Mouse (Mus musculus) intestine, embryonic 15.5 days (tissue): ENCODE data around the gene Galnt18. TPM values are rescaled to one million over a fixed set of nuclear protein-coding genes. Genes with fewer than 3 reads are reported as not detected.

Experiments
- ATAC-seq: fragments of 200-750 bp; cut with Nextera tagmentation; 2 replicates; pipeline ENCODE4 v1.8.0; 2017; ENCODE audit warnings: moderate TSS enrichment, moderate library complexity
- H3K27ac ChIP-seq: fragments of 300-500 bp; sonication (generic); 2 replicates; pipeline ENCODE4 v1.5.1; 2015; ENCODE audit warnings: mild to moderate bottlenecking, inconsistent platforms
- H3K27me3 ChIP-seq: fragments of 300-500 bp; sonication (generic); replicated peaks from 2 replicates; pipeline ENCODE4 v1.6.1; 2015; ENCODE audit warnings: inconsistent platforms
- H3K36me3 ChIP-seq: fragments of 300-500 bp; sonication (generic); 2 replicates; pipeline ENCODE4 v1.6.1; 2015; ENCODE audit warnings: inconsistent platforms
- H3K4me1 ChIP-seq: fragments of 300-500 bp; sonication (generic); replicated peaks from 2 replicates; pipeline ENCODE4 v1.6.1; 2015; ENCODE audit warnings: inconsistent platforms
- H3K4me2 ChIP-seq: fragments of 300-500 bp; sonication (generic); replicated peaks from 2 replicates; pipeline ENCODE4 v1.6.1; 2015; ENCODE audit warnings: mild to moderate bottlenecking, inconsistent platforms
- H3K4me3 ChIP-seq: fragments of 300-500 bp; sonication (generic); replicated peaks from 2 replicates; pipeline ENCODE4 v1.5.1; 2015; ENCODE audit warnings: inconsistent platforms
- H3K9ac ChIP-seq: fragments of 300-500 bp; sonication (generic); 2 replicates; pipeline ENCODE4 v1.6.1; 2015; ENCODE audit warnings: inconsistent platforms
- H3K9me3 ChIP-seq: fragments of 300-500 bp; sonication (generic); 2 replicates; pipeline ENCODE4 v1.6.1; 2016; ENCODE audit warnings: inconsistent platforms
- WGBS: fragments of 180-500 bp; shearing (Covaris S2); methylation state at CpG from one replicate; pipeline ENCODE4 v1.1.7; 2015; 5-methylcytosine and 5-hydroxymethylcytosine counted together
- polyA plus RNA-seq: library from polyadenylated mRNA; unstranded; fragments of >200 nt; fragmentation: Nextera tagmentation; extraction: Ambion mirVana; gene quantifications from 2 replicates; pipeline ENCODE4 v1.2.1, GENCODE M21; 2015

The Galnt18 gene
- polyA plus RNA-seq, 1 experiment from 2014 or later: 21.3 TPM

- Histone ChIP-seq H3K36me3 (no peaks in the 10 kb centered on the region), H3K9ac (no peak overlapping the region), H3K4me2 (no peak overlapping the region), H3K4me1 (no peaks in the 10 kb centered on the region), H3K27ac (no peak overlapping the region), H3K27me3 (no peaks in the 10 kb centered on the region), H3K9me3 (no peaks in the 10 kb centered on the region), H3K4me3 (no peak overlapping the region)
- WGBS: 37% methylated on average over 6 of the region's 6 CpGs
- no peak for ATAC-seq
Observed at GRCm38 (mm10) chr7:111791347-111791746, 11.6 kb upstream of the Galnt18 start.

- H3K9ac ChIP-seq: no peak overlapping the region
- H3K4me2 ChIP-seq: no peak overlapping the region
- no peak overlapping the region for H3K27ac ChIP-seq
- no peak for ATAC-seq
- 42% methylated on average over 2 of the region's 2 CpGs for WGBS
- no peaks in the 10 kb centered on the region for H3K4me1 ChIP-seq
- H3K36me3 ChIP-seq: no peaks in the 10 kb centered on the region
- H3K4me3 ChIP-seq: no peak overlapping the region
- H3K27me3 ChIP-seq: no peaks in the 10 kb centered on the region
- H3K9me3 ChIP-seq: no peaks in the 10 kb centered on the region
Observed at GRCm38 (mm10) chr7:111787921-111788320, 8.1 kb upstream of the Galnt18 start.

GRCm38 (mm10) chr7:111785478-111785877 is 5.7 kb upstream of the Galnt18 start:
- Histone ChIP-seq H3K9me3 (no peaks in the 10 kb centered on the region), H3K27me3 (0 out of 2 replicates have a peak, but pooled peaks cover 6% of the 10 kb centered on the region), H3K4me3 (no peak overlapping the region), H3K4me1 (no peaks in the 10 kb centered on the region), H3K4me2 (no peak overlapping the region), H3K27ac (no peak overlapping the region), H3K9ac (no peak overlapping the region), H3K36me3 (no peaks in the 10 kb centered on the region)
- ATAC-seq: no peak
- WGBS: 86% methylated on average over 8 of the region's 8 CpGs

- ATAC-seq: no peak
- H3K36me3 ChIP-seq: no peaks in the 10 kb centered on the region
- WGBS: 48% methylated on average over 5 of the region's 5 CpGs
- H3K9me3 ChIP-seq: no peaks in the 10 kb centered on the region
- no peak overlapping the region for H3K4me2 ChIP-seq
- H3K4me3 ChIP-seq: no peak overlapping the region
- 0 out of 2 replicates have a peak, but pooled peaks cover 6% of the 10 kb centered on the region for H3K27me3 ChIP-seq
- no peak overlapping the region for H3K27ac ChIP-seq
- no peak overlapping the region for H3K9ac ChIP-seq
- 0 out of 2 replicates have a peak, but pooled peaks cover 8% of the 10 kb centered on the region for H3K4me1 ChIP-seq
Observed at GRCm38 (mm10) chr7:111782126-111782525, 2.3 kb upstream of the Galnt18 start.

- H3K4me2 ChIP-seq: no peak overlapping the region
- H3K36me3 ChIP-seq: no peaks in the 10 kb centered on the region
- H3K4me3 ChIP-seq: no peak overlapping the region
- H3K9me3 ChIP-seq: no peaks in the 10 kb centered on the region
- 81% methylated on average over 6 of the region's 6 CpGs for WGBS
- H3K9ac ChIP-seq: no peak overlapping the region
- no peak for ATAC-seq
- H3K27me3 ChIP-seq: 0 out of 2 replicates have a peak, but pooled peaks cover 6% of the 10 kb centered on the region
- H3K27ac ChIP-seq: no peak overlapping the region
- H3K4me1 ChIP-seq: peaks cover 10% of the 10 kb centered on the region; the same call in 1 of the 2 replicates
Observed at GRCm38 (mm10) chr7:111781316-111781715, 1.5 kb upstream of the Galnt18 start.

GRCm38 (mm10) chr7:111778789-111779503 is 831 bp downstream of the Galnt18 start:
- Histone ChIP-seq H3K9ac (peak overlapping the region; percentile 56), H3K4me3 (peak overlapping the region; percentile 49), H3K27ac (0 out of 2 replicates have a peak overlapping the region, but pooled peaks have one; percentile 37), H3K36me3 (no peaks in the 10 kb centered on the region), H3K27me3 (0 out of 2 replicates have a peak, but pooled peaks cover 6% of the 10 kb centered on the region), H3K9me3 (no peaks in the 10 kb centered on the region), H3K4me2 (peak overlapping the region; percentile 97), H3K4me1 (peaks cover 10% of the 10 kb centered on the region; the same call in 1 of the 2 replicates)
- no peak; the same call in 1 of the 2 replicates for ATAC-seq
- 13% methylated on average over 27 of the region's 27 CpGs for WGBS

- Histone ChIP-seq H3K4me1 (peaks cover 10% of the 10 kb centered on the region; the same call in 1 of the 2 replicates), H3K27ac (no peak overlapping the region), H3K9ac (no peak overlapping the region), H3K27me3 (0 out of 2 replicates have a peak, but pooled peaks cover 6% of the 10 kb centered on the region), H3K4me2 (peak overlapping the region; percentile 97), H3K9me3 (no peaks in the 10 kb centered on the region), H3K36me3 (no peaks in the 10 kb centered on the region), H3K4me3 (peak overlapping the region; percentile 49)
- no peak for ATAC-seq
- WGBS: 78% methylated on average over 7 of the region's 7 CpGs
Observed at GRCm38 (mm10) chr7:111778212-111778611, 1.6 kb downstream of the Galnt18 start.

GRCm38 (mm10) chr7:111777186-111777585 is 2.6 kb downstream of the Galnt18 start:
- Histone ChIP-seq H3K27ac (no peak overlapping the region), H3K36me3 (no peaks in the 10 kb centered on the region), H3K9ac (no peak overlapping the region), H3K4me1 (peaks cover 10% of the 10 kb centered on the region; the same call in 1 of the 2 replicates), H3K4me3 (0 out of 2 replicates have a peak overlapping the region, but pooled peaks have one; percentile 49), H3K27me3 (0 out of 2 replicates have a peak, but pooled peaks cover 6% of the 10 kb centered on the region), H3K4me2 (peak overlapping the region; percentile 97), H3K9me3 (no peaks in the 10 kb centered on the region)
- 78% methylated on average over 2 of the region's 2 CpGs for WGBS
- no peak for ATAC-seq

GRCm38 (mm10) chr7:111776160-111776559 is 3.6 kb downstream of the Galnt18 start:
- no peak overlapping the region for H3K4me3 ChIP-seq
- H3K9ac ChIP-seq: no peak overlapping the region
- H3K4me1 ChIP-seq: peaks cover 10% of the 10 kb centered on the region; the same call in 1 of the 2 replicates
- H3K27me3 ChIP-seq: 0 out of 2 replicates have a peak, but pooled peaks cover 3% of the 10 kb centered on the region
- no peaks in the 10 kb centered on the region for H3K36me3 ChIP-seq
- H3K9me3 ChIP-seq: no peaks in the 10 kb centered on the region
- 56% methylated on average over 7 of the region's 7 CpGs for WGBS
- ATAC-seq: no peak
- H3K4me2 ChIP-seq: peak overlapping the region; percentile 97
- no peak overlapping the region for H3K27ac ChIP-seq

GRCm38 (mm10) chr7:111772398-111772797 is 7.4 kb downstream of the Galnt18 start:
- H3K27ac ChIP-seq: no peak overlapping the region

GRCm38 (mm10) chr7:111771251-111771801 is 8.5 kb downstream of the Galnt18 start:
- Histone ChIP-seq H3K9me3 (no peaks in the 10 kb centered on the region), H3K36me3 (no peaks in the 10 kb centered on the region), H3K27me3 (no peaks in the 10 kb centered on the region), H3K27ac (no peak overlapping the region), H3K9ac (no peak overlapping the region), H3K4me1 (peaks cover 1% of the 10 kb centered on the region), H3K4me3 (no peak overlapping the region), H3K4me2 (no peak overlapping the region)
- WGBS: 67% methylated on average over 8 of the region's 8 CpGs
- ATAC-seq: no peak

More at GRCm38 (mm10) chr7:111772398-111772797, 7.4 kb downstream of the Galnt18 start:
- WGBS: 76% methylated on average over 2 of the region's 2 CpGs
- H3K27me3 ChIP-seq: no peaks in the 10 kb centered on the region
- H3K4me1 ChIP-seq: peaks cover 3% of the 10 kb centered on the region; the same call in 1 of the 2 replicates
- no peak overlapping the region for H3K4me3 ChIP-seq
- ATAC-seq: no peak
- H3K4me2 ChIP-seq: no peak overlapping the region
- no peak overlapping the region for H3K9ac ChIP-seq
- H3K9me3 ChIP-seq: no peaks in the 10 kb centered on the region
- H3K36me3 ChIP-seq: no peaks in the 10 kb centered on the region

- Histone ChIP-seq H3K27ac (no peak overlapping the region), H3K9ac (no peak overlapping the region), H3K9me3 (no peaks in the 10 kb centered on the region), H3K4me3 (no peak overlapping the region), H3K36me3 (no peaks in the 10 kb centered on the region), H3K4me1 (peaks cover 4% of the 10 kb centered on the region), H3K4me2 (no peak overlapping the region), H3K27me3 (no peaks in the 10 kb centered on the region)
- 82% methylated on average over 3 of the region's 3 CpGs for WGBS
- no peak for ATAC-seq
Observed at GRCm38 (mm10) chr7:111770585-111770984, 9.2 kb downstream of the Galnt18 start.
